ENCODE assay signal across 13 mouse cellular contexts in the genomic region with DNA sequence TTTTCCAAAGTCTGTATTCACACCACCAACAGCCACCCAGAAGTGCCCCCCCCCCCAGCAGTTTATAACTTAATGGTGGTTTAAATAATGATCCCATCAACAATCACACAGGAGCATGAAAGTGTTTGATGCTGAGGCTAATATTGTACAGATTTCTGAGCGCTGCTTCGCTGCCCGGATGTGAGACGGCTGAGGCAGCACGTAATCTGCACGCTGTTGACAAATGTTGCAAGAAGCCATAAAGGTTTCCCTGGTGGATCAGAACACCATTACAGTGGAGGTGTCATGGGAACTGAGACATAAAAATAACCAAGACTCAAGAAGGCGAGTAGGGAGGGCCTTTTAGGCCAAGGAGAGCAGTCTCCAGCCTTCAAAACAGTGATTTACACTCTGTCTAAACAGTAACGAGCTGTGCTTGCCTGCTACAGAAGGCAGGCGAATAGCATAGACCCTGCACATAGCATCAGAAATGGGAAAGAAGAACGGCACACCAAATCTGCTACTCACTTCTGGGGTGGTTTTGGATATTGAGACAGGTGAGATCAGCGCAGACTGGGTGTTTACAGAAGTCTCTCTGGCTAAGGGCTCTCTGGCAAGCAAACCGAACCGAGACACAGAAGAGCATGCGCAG.
DNase-seq lines count a peak whose midpoint lies in the region; ATAC-seq lines count a peak whose summit lies in the region.
"Had no signal": no experiment of that assay in that cellular context is flagged by ENCODE, and none has a peak within 500 bp of the region (broad histone marks: within the 10 kb centered on the region; RNA-seq: fewer than 3 reads in every experiment).

No protein-coding gene starts in this region.

- no peak for ATAC-seq in intestine, embryonic 15.5 days
- no peak for ATAC-seq in intestine, embryonic 16.5 days
- no peak for ATAC-seq in midbrain, embryonic 11.5 days (ENCODE audit: low FRiP score)
- ATAC-seq in midbrain, embryonic 16.5 days = no peak
- ATAC-seq: Patski had no signal

- 53% methylated on average over 14 of the region's 14 CpGs for WGBS in intestine, embryonic 15.5 days
- WGBS in intestine, embryonic 16.5 days = 56% methylated on average over 14 of the region's 14 CpGs
- 91% methylated on average over 14 of the region's 14 CpGs for WGBS in midbrain, embryonic 11.5 days
- 75% methylated on average over 14 of the region's 14 CpGs for WGBS in midbrain, embryonic 16.5 days

- DNase-seq in midbrain, embryonic 11.5 days (ENCODE audit: low spot score, missing footprints) = peak; percentile 73
- peak; percentile 20 for DNase-seq in kidney, postnatal 10 days
- DNase-seq in ovary, postnatal 14 days (ENCODE audit: low spot score) = peak; percentile 21
- DNase-seq in gastrocnemius, postnatal 14 days = no peak
- DNase-seq: cerebellum, postnatal 25 days; lung, adult 18-20 months had no signal

- H3K27ac ChIP-seq in intestine, embryonic 15.5 days = no peak overlapping the region
- H3K27ac ChIP-seq in intestine, embryonic 16.5 days (ENCODE audit: low read length) = no peak overlapping the region
- no peak overlapping the region for H3K27ac ChIP-seq in midbrain, embryonic 11.5 days (ENCODE audit: low read depth, low read length)
- no peak overlapping the region for H3K27ac ChIP-seq in midbrain, embryonic 16.5 days (ENCODE audit: low read length)
- H3K27ac ChIP-seq: embryonic facial prominence, embryonic 12.5 days; forebrain, embryonic 10.5 days; heart, embryonic 10.5 days had no signal

- intact Hi-C loops in gastrocnemius, postnatal 14 days (cut with DNase I; ENCODE audit: low total_unique reads) = no loop called here

- peaks cover 9% of the 10 kb centered on the region; the same call in 1 of the 2 replicates for H3K4me1 ChIP-seq in intestine, embryonic 15.5 days (replicated peaks)
- peaks cover 3% of the 10 kb centered on the region; the same call in 1 of the 2 replicates for H3K4me1 ChIP-seq in intestine, embryonic 16.5 days (ENCODE audit: control insufficient read depth, insufficient read depth, low read length)
- H3K4me1 ChIP-seq in midbrain, embryonic 11.5 days (ENCODE audit: control insufficient read depth, insufficient read depth, low read length) = no peaks in the 10 kb centered on the region
- no peaks in the 10 kb centered on the region for H3K4me1 ChIP-seq in midbrain, embryonic 16.5 days (ENCODE audit: control insufficient read depth, insufficient read depth, low read length)
- H3K4me1 ChIP-seq: embryonic facial prominence, embryonic 12.5 days had no signal

- H3K36me3 ChIP-seq in intestine, embryonic 15.5 days = no peaks in the 10 kb centered on the region
- no peaks in the 10 kb centered on the region for H3K36me3 ChIP-seq in intestine, embryonic 16.5 days (ENCODE audit: control insufficient read depth, insufficient read depth, low read length)
- H3K36me3 ChIP-seq in midbrain, embryonic 11.5 days (ENCODE audit: control insufficient read depth, insufficient read depth, low read length) = no peaks in the 10 kb centered on the region
- no peaks in the 10 kb centered on the region for H3K36me3 ChIP-seq in midbrain, embryonic 16.5 days (ENCODE audit: control insufficient read depth, insufficient read depth, low read length)
- H3K36me3 ChIP-seq: embryonic facial prominence, embryonic 12.5 days; forebrain, embryonic 10.5 days; heart, embryonic 10.5 days had no signal

- no peak overlapping the region for H3K4me3 ChIP-seq in intestine, embryonic 15.5 days (replicated peaks)
- no peak overlapping the region for H3K4me3 ChIP-seq in intestine, embryonic 16.5 days (ENCODE audit: low read length)
- H3K4me3 ChIP-seq in midbrain, embryonic 11.5 days (ENCODE audit: low read depth, low read length) = no peak overlapping the region
- H3K4me3 ChIP-seq in midbrain, embryonic 16.5 days (ENCODE audit: low read depth, low read length) = no peak overlapping the region
- H3K4me3 ChIP-seq: embryonic facial prominence, embryonic 12.5 days; forebrain, embryonic 10.5 days; heart, embryonic 10.5 days had no signal

- no peaks in the 10 kb centered on the region for H3K27me3 ChIP-seq in intestine, embryonic 15.5 days (replicated peaks)
- H3K27me3 ChIP-seq in intestine, embryonic 16.5 days (replicated peaks; ENCODE audit: control insufficient read depth, insufficient read depth, low read length) = no peaks in the 10 kb centered on the region
- H3K27me3 ChIP-seq in midbrain, embryonic 11.5 days (ENCODE audit: control insufficient read depth, insufficient read depth, low read length) = no peaks in the 10 kb centered on the region
- no peaks in the 10 kb centered on the region for H3K27me3 ChIP-seq in midbrain, embryonic 16.5 days (ENCODE audit: control insufficient read depth, insufficient read depth, low read depth, low read length)
- H3K27me3 ChIP-seq: embryonic facial prominence, embryonic 12.5 days; Patski had no signal

- peak overlapping the region; percentile 24; the same call in 1 of the 2 replicates for H3K4me2 ChIP-seq in intestine, embryonic 15.5 days (replicated peaks)
- H3K4me2 ChIP-seq in intestine, embryonic 16.5 days (ENCODE audit: low read depth, low read length) = no peak overlapping the region
- H3K4me2 ChIP-seq in midbrain, embryonic 11.5 days = no peak overlapping the region
- no peak overlapping the region for H3K4me2 ChIP-seq in midbrain, embryonic 16.5 days (ENCODE audit: low read length)
- H3K4me2 ChIP-seq: embryonic facial prominence, embryonic 12.5 days had no signal

- H3K9ac ChIP-seq in intestine, embryonic 15.5 days = no peak overlapping the region
- no peak overlapping the region for H3K9ac ChIP-seq in intestine, embryonic 16.5 days (ENCODE audit: low read depth, low read length)
- H3K9ac ChIP-seq in midbrain, embryonic 11.5 days (ENCODE audit: low read length) = no peak overlapping the region
- H3K9ac ChIP-seq in midbrain, embryonic 16.5 days (ENCODE audit: low read depth, low read length) = no peak overlapping the region
- H3K9ac ChIP-seq: embryonic facial prominence, embryonic 12.5 days had no signal

- no peaks in the 10 kb centered on the region for H3K9me3 ChIP-seq in intestine, embryonic 15.5 days
- H3K9me3 ChIP-seq in intestine, embryonic 16.5 days (ENCODE audit: control insufficient read depth, low read length) = no peaks in the 10 kb centered on the region
- H3K9me3 ChIP-seq in midbrain, embryonic 11.5 days (ENCODE audit: control insufficient read depth, low read length) = no peaks in the 10 kb centered on the region
- H3K9me3 ChIP-seq in midbrain, embryonic 16.5 days (replicated peaks; ENCODE audit: control insufficient read depth, low read length, poor library complexity, severe bottlenecking) = no peaks in the 10 kb centered on the region
- H3K9me3 ChIP-seq: embryonic facial prominence, embryonic 12.5 days; forebrain, embryonic 10.5 days; heart, embryonic 10.5 days had no signal
